Mouse (Mus musculus): ENCODE measurements around the gene Il21r. TPM values are rescaled to one million over a fixed set of nuclear protein-coding genes. Genes with fewer than 3 reads are reported as not detected.

Gene Il21r
- total RNA-seq, 4 experiments from 2014 or later, result 0.70 to 1.6 (median 0.96) TPM

- no peak for DNase-seq
Observed at GRCm38 (mm10) chr7:125575738-125576540, 27.3 kb upstream of the Il21r start.

GRCm38 (mm10) chr7:125576982-125577381, 26.2 kb upstream of the Il21r start:
- no peak for DNase-seq

- DNase-seq, result no peak
Observed at GRCm38 (mm10) chr7:125577486-125578088, 25.6 kb upstream of the Il21r start.

DNA sequence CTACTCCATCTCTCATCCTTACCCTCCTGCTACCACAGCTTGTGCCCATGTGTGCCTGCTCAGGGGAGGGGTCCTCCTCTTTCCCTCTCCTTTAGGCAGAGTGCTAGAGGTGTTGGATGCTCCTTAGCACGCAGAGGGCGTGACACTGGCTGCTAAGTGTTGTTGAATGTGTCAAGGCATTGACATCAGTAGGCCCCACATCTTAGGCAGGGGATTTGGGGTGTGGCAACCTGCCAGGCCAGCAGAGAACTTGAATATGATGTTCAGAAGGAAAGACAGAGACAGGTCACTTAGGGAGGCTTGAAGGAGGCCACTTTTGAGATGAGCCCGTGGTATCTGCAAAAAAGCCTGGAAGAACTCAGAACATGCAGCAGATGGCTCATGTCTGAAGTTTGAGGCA, 25.1 kb upstream of the Il21r start:
- no peak for DNase-seq

GRCm38 (mm10) chr7:125579545-125580219, 23.5 kb upstream of the Il21r start:
- DNase-seq, result no peak

DNA sequence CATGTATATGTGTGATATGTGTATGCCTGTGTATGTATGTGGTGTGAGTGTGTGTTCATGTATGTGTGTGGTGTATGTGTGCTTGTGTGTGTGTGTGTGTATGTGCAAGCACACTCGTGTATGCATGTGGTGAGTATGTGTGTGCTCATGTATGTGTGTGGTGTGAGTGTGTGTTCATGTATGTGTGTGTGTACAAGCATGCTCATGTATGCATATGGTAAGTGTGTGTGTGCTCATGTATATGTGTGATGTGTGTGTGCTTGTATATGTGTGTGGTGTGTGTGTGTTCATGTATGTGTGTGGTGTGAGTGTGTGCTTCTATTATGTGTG, 23.0 kb upstream of the Il21r start:
- no peak for DNase-seq

GRCm38 (mm10) chr7:125580625-125581316, 22.5 kb upstream of the Il21r start:
- DNase-seq, result no peak

DNA sequence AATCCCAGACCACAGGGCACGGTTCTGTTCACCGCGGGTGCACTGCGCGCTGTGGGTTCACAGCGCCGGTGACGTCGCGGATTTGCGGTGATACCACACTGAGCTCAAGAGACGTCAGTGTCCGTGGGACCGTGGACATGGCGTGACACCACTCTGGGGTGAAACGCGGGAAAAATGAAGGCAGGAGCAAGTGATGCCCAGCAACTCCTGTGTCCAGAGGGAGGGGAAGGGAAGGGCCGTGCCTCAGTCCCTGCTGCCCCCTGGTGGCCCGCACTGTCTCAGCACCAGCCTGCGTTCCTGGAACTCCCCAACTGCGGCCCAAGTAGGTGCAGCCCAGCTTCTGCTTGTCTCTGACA, 21.9 kb upstream of the Il21r start:
- DNase-seq, result peak; percentile 81

GRCm38 (mm10) chr7:125583325-125584004, 19.8 kb upstream of the Il21r start:
- no peak for DNase-seq

DNA sequence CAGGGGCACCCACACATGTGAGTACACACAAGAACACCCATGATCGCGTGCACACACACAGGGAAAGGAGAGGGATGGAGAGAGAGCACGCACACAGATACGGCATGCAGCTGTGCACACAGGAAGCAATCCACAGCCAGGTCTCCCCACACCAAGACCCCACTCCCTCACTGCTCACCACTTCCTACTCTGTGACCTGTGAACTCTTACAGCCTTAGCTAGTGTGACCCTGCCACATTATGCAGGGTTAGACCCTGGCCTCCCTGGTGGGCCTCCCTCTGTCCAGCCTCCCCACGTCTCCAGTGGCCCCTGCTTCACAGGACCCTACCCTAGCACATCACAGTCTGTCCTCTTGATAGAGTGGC, 19.2 kb upstream of the Il21r start:
- no peak for DNase-seq

DNA sequence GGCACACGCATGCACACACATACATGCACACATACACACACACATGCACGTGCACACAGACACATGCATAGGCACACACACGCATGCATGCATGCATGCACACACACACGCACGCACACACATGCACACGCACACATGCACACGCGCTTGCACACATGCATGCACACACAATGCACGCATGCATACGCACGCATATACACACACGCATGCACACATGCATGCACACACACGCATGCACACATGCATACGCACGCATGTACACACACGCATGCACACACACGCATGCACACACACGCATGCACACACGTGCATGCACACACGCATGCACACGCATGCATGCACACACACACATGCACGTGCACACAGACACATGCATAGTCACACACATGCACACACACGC, 16.9 kb upstream of the Il21r start:
- no peak for DNase-seq

DNA sequence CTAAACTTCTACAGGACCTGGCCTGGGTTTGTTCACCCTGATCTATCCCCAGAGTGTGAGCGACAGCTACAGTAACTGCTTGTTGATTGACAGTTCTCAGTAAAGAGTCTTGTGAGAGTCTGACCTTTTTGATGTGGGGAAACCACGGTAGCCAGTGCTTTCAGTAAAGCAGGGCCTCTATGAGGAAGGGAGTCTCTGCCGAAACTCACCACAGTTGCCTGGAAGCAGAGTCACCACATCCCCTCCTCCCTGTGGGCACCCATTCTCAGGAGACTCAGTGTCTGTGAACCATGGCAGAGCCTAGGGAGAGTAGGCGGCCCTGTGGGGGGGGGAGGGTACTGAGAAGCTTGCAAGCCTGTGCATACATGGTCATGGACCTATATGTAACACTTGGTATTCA, 14.5 kb upstream of the Il21r start:
- DNase-seq, result no peak

- no peak for DNase-seq
Observed at GRCm38 (mm10) chr7:125589896-125590295, 13.3 kb upstream of the Il21r start.

DNA sequence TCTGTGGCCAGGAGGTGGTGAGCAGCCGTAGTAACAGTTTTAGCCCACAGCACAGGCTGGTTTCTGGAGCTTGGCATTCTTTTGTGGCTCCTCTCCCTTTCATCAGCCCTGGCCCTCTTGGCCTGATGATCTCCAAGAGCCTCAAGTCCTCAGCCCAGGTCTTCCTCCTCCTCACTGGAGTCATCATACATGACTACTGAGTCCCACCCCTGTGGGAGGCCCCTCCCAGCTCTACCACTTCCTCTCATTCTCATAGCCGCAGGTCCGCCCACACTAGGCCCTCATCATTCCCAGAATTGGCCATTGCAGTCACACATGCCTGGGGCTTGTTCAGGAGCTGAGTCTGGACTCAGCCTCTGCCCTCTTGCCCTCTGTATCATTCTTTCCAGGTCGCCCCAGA, 9.4 kb upstream of the Il21r start:
- DNase-seq, result no peak

- no peak for DNase-seq
Observed at GRCm38 (mm10) chr7:125596406-125596805, 6.8 kb upstream of the Il21r start.

DNA sequence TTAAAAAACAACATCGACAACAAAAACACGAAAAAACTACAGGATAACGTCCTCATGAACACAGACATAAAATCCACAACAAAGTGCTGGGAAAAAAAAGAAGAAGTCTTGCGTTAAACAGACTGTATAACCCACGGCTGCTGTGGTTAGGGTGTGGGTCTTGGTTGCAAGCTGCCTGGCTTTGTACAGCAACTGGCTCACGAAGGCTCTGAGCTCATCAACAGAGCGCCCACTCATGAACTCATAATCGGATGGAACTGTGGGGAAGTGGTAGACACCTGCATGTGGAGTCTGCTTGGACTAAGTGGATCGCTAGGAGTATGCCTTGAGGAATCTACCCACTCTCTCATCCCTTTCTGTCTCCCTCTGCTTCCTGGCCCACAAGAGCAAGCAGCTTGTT, 6.1 kb upstream of the Il21r start:
- no peak for DNase-seq

- no peak for DNase-seq
Observed at GRCm38 (mm10) chr7:125597516-125598347, 5.5 kb upstream of the Il21r start.

DNA sequence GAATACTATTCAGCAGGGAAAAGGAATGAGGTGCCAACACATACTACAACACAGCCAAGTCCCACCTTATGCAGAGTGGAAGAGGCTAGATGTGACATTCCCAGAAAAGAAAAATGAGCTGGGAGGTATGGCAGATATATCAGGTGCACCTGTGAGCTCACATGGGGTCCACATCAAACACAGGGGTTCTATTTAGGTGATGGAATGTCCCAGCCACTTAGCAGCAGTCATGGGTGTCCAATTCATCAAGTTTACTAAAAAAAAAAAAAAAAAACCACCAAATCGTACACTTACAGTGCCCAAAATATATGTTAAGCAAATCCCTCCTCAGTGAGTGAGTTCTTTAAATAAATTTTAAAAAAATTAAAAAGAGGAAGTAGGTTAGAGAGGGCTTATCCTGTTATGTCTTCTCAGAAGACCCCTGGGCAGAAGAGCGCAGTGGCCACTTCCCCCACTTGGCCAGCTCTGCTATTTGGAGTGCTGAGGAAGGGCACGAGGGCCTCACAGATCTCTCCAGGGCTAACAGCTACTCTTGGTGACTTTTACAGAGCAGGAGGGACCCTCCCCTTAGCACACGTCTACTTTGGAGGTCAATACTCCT, 3.8 kb upstream of the Il21r start:
- no peak for DNase-seq

DNA sequence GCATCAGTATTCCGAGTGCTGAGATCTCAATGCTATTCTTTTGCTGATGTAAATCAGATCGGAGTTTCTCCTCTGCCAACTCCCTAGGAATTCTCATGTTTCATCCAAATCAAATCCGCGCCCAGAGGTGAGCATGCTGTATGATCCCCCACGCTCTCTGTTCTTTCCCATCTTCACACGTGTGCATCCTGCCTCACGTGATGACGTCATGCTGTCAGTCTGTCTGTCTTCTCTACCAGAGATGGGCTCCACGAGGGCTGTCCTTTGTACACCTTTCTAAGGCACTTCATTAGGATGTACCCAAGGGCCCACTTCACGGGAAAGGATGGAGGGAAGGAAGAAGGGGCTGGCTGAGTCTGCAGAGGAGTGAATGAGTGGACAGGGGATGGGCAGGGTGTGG, 3.1 kb upstream of the Il21r start:
- no peak for DNase-seq

DNA sequence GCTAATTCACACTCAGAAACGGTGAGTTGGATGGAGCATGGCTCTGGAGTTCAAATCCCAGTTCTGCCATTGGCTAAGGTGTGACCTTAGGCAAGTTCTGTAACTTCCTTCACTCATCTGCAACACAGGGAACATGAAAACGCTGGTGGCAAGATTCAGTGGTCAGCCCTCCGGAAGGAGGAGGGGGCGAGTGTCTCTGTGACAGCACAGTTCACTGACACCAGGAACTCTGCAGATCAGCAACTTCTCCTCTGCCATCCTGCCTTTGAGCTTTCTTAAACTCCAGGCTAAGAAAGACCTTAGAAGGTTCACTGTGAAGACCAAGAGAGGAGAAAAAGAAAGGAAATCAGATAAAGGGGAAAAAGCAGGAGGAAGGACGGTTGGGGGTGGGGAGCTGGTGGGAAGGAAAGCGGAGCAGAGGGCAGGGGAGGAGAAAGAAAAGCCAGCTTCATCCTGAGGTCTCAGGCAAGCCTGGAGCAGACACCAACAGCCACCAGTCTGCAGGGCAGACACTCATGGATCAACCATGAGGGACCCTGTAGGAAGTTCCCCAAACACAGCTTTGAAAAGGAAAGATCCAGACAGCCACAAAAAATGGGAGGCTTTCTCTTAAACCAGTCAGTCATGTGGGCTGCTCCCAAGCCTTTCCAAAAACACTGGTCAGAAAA, 2.5 kb upstream of the Il21r start:
- DNase-seq, result no peak

DNA sequence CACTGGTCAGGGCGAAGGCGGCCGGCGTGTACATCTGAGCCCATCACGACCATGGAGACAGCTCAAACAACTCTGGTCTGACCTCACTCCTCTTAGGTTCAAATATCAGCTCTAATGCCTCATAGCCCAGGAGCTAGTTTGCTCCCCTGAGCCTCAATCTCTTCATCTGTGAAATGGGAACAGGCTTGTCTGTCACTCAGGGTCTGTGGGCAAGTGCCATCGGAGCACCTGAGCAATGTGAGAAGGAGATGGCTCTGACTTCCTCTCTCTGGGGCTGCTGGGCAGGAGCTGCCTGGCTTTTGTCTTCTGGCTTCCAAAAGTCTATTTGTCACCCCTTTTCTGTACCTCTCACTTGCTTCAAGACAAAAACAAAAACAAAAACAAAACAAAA, 2.0 kb upstream of the Il21r start:
- DNase-seq, result no peak

All from adrenal gland, adult 8-10 months (tissue).